Mouse (Mus musculus): Measurements from ENCODE around the gene Rrp9. TPM values are rescaled to one million over a fixed set of nuclear protein-coding genes. Genes with fewer than 3 reads are reported as not detected.
"Not testable (repeated sequence)": the region's sequence is repeated elsewhere in the genome, so short reads cannot be mapped to it uniquely, and the experiment has no call there.

Rrp9 gene
- polyA plus RNA-seq, 1 experiment from 2014 or later = 45.6 TPM

- DNase-seq (ENCODE audit: low spot score) (no peak), ATAC-seq (no peak)
- Histone ChIP-seq H3K9ac (ENCODE audit: low read length) (no peak overlapping the region), H3K9me3 (replicated peaks; ENCODE audit: control insufficient read depth, low read length) (no peaks in the 10 kb centered on the region), H3K4me2 (ENCODE audit: low read length) (no peak overlapping the region), H3K4me3 (ENCODE audit: low read depth, low read length) (no peak overlapping the region), H3K27me3 (replicated peaks; ENCODE audit: control insufficient read depth, insufficient read depth, low read length) (no peaks in the 10 kb centered on the region), H3K27ac (ENCODE audit: low read depth, low read length) (no peak overlapping the region), H3K4me1 (ENCODE audit: control insufficient read depth, insufficient read depth, low read length) (0 out of 2 replicates have a peak, but pooled peaks cover 1% of the 10 kb centered on the region), H3K36me3 (ENCODE audit: control insufficient read depth, insufficient read depth, low read length) (peaks cover 57% of the 10 kb centered on the region)
- 97% methylated on average over 10 of the region's 10 CpGs for WGBS
Measured at GRCm38 (mm10) chr9:106483136-106483535, 7.4 kb downstream of the Rrp9 start.

GRCm38 (mm10) chr9:106483606-106484005, 7.8 kb downstream of the Rrp9 start:
- H3K4me2 ChIP-seq (ENCODE audit: low read length) = no peak overlapping the region
- H3K4me3 ChIP-seq (ENCODE audit: low read depth, low read length) = no peak overlapping the region
- H3K9me3 ChIP-seq (replicated peaks; ENCODE audit: control insufficient read depth, low read length) = no peaks in the 10 kb centered on the region
- no peak overlapping the region for H3K9ac ChIP-seq (ENCODE audit: low read length)
- 94% methylated on average over 17 of the region's 17 CpGs for WGBS
- no peak overlapping the region for H3K27ac ChIP-seq (ENCODE audit: low read depth, low read length)
- no peak for DNase-seq (ENCODE audit: low spot score)
- no peaks in the 10 kb centered on the region for H3K27me3 ChIP-seq (replicated peaks; ENCODE audit: control insufficient read depth, insufficient read depth, low read length)
- peaks cover 57% of the 10 kb centered on the region for H3K36me3 ChIP-seq (ENCODE audit: control insufficient read depth, insufficient read depth, low read length)
- no peak for ATAC-seq
- no peaks in the 10 kb centered on the region for H3K4me1 ChIP-seq (ENCODE audit: control insufficient read depth, insufficient read depth, low read length)

DNA sequence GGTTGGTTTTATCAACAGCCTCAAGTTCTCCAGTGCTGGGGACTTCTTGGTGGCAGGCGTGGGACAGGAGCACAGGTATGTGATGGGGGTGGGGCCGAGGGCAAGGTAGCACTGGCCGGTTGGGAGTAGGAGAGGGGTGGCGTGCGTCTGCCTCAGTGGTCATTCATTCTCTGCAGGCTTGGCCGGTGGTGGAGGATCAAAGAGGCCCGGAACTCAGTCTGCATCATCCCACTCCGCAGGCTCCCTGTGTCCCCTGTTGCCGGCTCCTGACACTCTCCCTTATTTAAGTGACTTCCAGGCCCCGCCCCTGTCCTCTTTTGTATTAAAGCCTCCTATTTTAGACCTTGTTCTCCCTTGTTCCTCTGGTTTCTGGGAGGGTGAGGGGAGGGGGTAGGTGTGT, 9.3 kb downstream of the Rrp9 start:
- 79% methylated on average over 10 of the region's 10 CpGs for WGBS
- no peak for DNase-seq (ENCODE audit: low spot score)
- no peak overlapping the region for H3K4me2 ChIP-seq (ENCODE audit: low read length)
- ATAC-seq = no peak
- no peak overlapping the region for H3K27ac ChIP-seq (ENCODE audit: low read depth, low read length)
- H3K9ac ChIP-seq (ENCODE audit: low read length) = no peak overlapping the region
- no peaks in the 10 kb centered on the region for H3K9me3 ChIP-seq (replicated peaks; ENCODE audit: control insufficient read depth, low read length)
- H3K36me3 ChIP-seq (ENCODE audit: control insufficient read depth, insufficient read depth, low read length) = peaks cover 53% of the 10 kb centered on the region
- H3K4me1 ChIP-seq (ENCODE audit: control insufficient read depth, insufficient read depth, low read length) = no peaks in the 10 kb centered on the region
- no peaks in the 10 kb centered on the region for H3K27me3 ChIP-seq (replicated peaks; ENCODE audit: control insufficient read depth, insufficient read depth, low read length)
- no peak overlapping the region for H3K4me3 ChIP-seq (ENCODE audit: low read depth, low read length)

DNA sequence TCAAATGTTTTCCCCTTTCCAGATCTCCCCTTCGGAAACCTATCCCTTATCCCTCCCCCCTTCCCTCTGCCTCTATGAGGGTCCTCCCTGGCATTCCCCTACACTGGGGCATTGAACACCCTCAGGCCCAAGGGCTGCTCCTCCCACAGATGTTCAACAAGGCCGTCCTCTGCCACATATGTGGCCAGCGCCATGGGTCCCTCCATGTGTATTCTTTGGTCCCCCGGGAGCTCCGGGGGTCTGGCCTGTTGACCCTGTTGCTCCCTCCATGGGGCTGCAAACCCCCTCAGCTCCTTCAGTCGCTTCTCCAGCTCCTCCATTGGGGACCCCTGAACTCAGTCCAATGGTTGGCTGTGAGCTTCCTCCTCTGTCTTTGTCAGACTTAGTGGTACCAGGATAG, 11.8 kb downstream of the Rrp9 start:
- H3K36me3 ChIP-seq (ENCODE audit: control insufficient read depth, insufficient read depth, low read length) = peaks cover 33% of the 10 kb centered on the region
- not testable (repeated sequence) for ATAC-seq; DNase-seq (ENCODE audit: low spot score); H3K27me3 ChIP-seq (replicated peaks; ENCODE audit: control insufficient read depth, insufficient read depth, low read length); H3K9ac ChIP-seq (ENCODE audit: low read length); H3K4me1 ChIP-seq (ENCODE audit: control insufficient read depth, insufficient read depth, low read length); H3K4me2 ChIP-seq (ENCODE audit: low read length); H3K9me3 ChIP-seq (replicated peaks; ENCODE audit: control insufficient read depth, low read length); H3K27ac ChIP-seq (ENCODE audit: low read depth, low read length); H3K4me3 ChIP-seq (ENCODE audit: low read depth, low read length)
- 88% methylated on average over 6 of the region's 6 CpGs for WGBS

- Histone ChIP-seq H3K36me3 (ENCODE audit: control insufficient read depth, insufficient read depth, low read length) (no peaks in the 10 kb centered on the region), H3K4me1 (ENCODE audit: control insufficient read depth, insufficient read depth, low read length) (no peaks in the 10 kb centered on the region), H3K4me3 (ENCODE audit: low read depth, low read length) (no peak within 1 kb of the TSS), H3K9me3 (replicated peaks; ENCODE audit: control insufficient read depth, low read length) (no peaks in the 10 kb centered on the region), H3K9ac (ENCODE audit: low read length) (no peak within 1 kb of the TSS), H3K27ac (ENCODE audit: low read depth, low read length) (no peak within 1 kb of the TSS), H3K4me2 (ENCODE audit: low read length) (no peak within 1 kb of the TSS), H3K27me3 (replicated peaks; ENCODE audit: control insufficient read depth, insufficient read depth, low read length) (no peaks in the 10 kb centered on the region)
- 92% methylated on average over 6 of the region's 6 CpGs for WGBS
- ATAC-seq (no peak), DNase-seq (ENCODE audit: low spot score) (no peak)
Measured at GRCm38 (mm10) chr9:106499667-106500066, 23.9 kb downstream of the Rrp9 start, which contains the start of gene Iqcf1. Gene Iqcf1 (plus strand): TSS chr9:106499967.

DNA sequence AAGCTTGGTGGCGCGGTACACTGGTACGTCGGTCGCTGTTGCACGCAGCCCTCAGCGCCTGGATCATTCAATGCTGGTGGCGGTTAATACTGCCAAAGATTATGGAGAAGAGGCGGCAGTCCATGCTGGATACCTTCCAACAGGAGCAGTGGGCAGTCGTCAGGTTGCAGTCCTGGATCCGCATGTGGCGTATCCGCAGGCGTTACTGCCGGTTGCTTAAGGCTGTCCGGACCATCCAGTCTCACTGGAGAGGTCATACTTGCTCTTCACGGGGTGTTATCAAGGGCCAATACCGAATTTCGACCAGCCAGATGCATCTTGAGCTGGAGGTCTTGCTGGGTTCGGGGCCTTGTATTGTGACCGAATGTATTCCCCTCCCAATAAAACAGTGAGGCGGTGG, 26.1 kb downstream of the Rrp9 start:
- H3K9me3 ChIP-seq (replicated peaks; ENCODE audit: control insufficient read depth, low read length) = no peaks in the 10 kb centered on the region
- no peak overlapping the region for H3K27ac ChIP-seq (ENCODE audit: low read depth, low read length)
- no peaks in the 10 kb centered on the region for H3K36me3 ChIP-seq (ENCODE audit: control insufficient read depth, insufficient read depth, low read length)
- no peak overlapping the region for H3K4me3 ChIP-seq (ENCODE audit: low read depth, low read length)
- DNase-seq (ENCODE audit: low spot score) (no peak), ATAC-seq (no peak)
- no peak overlapping the region for H3K4me2 ChIP-seq (ENCODE audit: low read length)
- 89% methylated on average over 22 of the region's 22 CpGs for WGBS
- no peaks in the 10 kb centered on the region for H3K27me3 ChIP-seq (replicated peaks; ENCODE audit: control insufficient read depth, insufficient read depth, low read length)
- no peaks in the 10 kb centered on the region for H3K4me1 ChIP-seq (ENCODE audit: control insufficient read depth, insufficient read depth, low read length)
- no peak overlapping the region for H3K9ac ChIP-seq (ENCODE audit: low read length)

GRCm38 (mm10) chr9:106504246-106504645, 28.5 kb downstream of the Rrp9 start:
- no peaks in the 10 kb centered on the region for H3K9me3 ChIP-seq (replicated peaks; ENCODE audit: control insufficient read depth, low read length)
- WGBS = 77% methylated on average over 6 of the region's 6 CpGs
- no peaks in the 10 kb centered on the region for H3K4me1 ChIP-seq (ENCODE audit: control insufficient read depth, insufficient read depth, low read length)
- DNase-seq (ENCODE audit: low spot score) = no peak
- H3K27me3 ChIP-seq (replicated peaks; ENCODE audit: control insufficient read depth, insufficient read depth, low read length) = no peaks in the 10 kb centered on the region
- no peaks in the 10 kb centered on the region for H3K36me3 ChIP-seq (ENCODE audit: control insufficient read depth, insufficient read depth, low read length)
- no peak overlapping the region for H3K9ac ChIP-seq (ENCODE audit: low read length)
- H3K4me2 ChIP-seq (ENCODE audit: low read length) = no peak overlapping the region
- no peak for ATAC-seq
- no peak overlapping the region for H3K27ac ChIP-seq (ENCODE audit: low read depth, low read length)
- H3K4me3 ChIP-seq (ENCODE audit: low read depth, low read length) = no peak overlapping the region

- no peak overlapping the region for H3K4me3 ChIP-seq (ENCODE audit: low read depth, low read length)
- H3K36me3 ChIP-seq (ENCODE audit: control insufficient read depth, insufficient read depth, low read length) = no peaks in the 10 kb centered on the region
- H3K4me2 ChIP-seq (ENCODE audit: low read length) = no peak overlapping the region
- H3K9ac ChIP-seq (ENCODE audit: low read length) = no peak overlapping the region
- no peaks in the 10 kb centered on the region for H3K4me1 ChIP-seq (ENCODE audit: control insufficient read depth, insufficient read depth, low read length)
- H3K27me3 ChIP-seq (replicated peaks; ENCODE audit: control insufficient read depth, insufficient read depth, low read length) = no peaks in the 10 kb centered on the region
- no peak overlapping the region for H3K27ac ChIP-seq (ENCODE audit: low read depth, low read length)
- no peaks in the 10 kb centered on the region for H3K9me3 ChIP-seq (replicated peaks; ENCODE audit: control insufficient read depth, low read length)
- ATAC-seq (no peak), DNase-seq (ENCODE audit: low spot score) (no peak)
- 95% methylated on average over 10 of the region's 10 CpGs for WGBS
Measured at GRCm38 (mm10) chr9:106509356-106509755, 33.6 kb downstream of the Rrp9 start.

GRCm38 (mm10) chr9:106512729-106513450, 37.1 kb downstream of the Rrp9 start:
- 55% methylated on average over 13 of the region's 13 CpGs for WGBS
- Histone ChIP-seq H3K27me3 (replicated peaks; ENCODE audit: control insufficient read depth, insufficient read depth, low read length) (no peaks in the 10 kb centered on the region), H3K9ac (ENCODE audit: low read length) (no peak overlapping the region), H3K36me3 (ENCODE audit: control insufficient read depth, insufficient read depth, low read length) (no peaks in the 10 kb centered on the region), H3K4me1 (ENCODE audit: control insufficient read depth, insufficient read depth, low read length) (no peaks in the 10 kb centered on the region), H3K9me3 (replicated peaks; ENCODE audit: control insufficient read depth, low read length) (no peaks in the 10 kb centered on the region), H3K27ac (ENCODE audit: low read depth, low read length) (no peak overlapping the region), H3K4me3 (ENCODE audit: low read depth, low read length) (no peak overlapping the region), H3K4me2 (ENCODE audit: low read length) (no peak overlapping the region)
- ATAC-seq = no peak
- DNase-seq (ENCODE audit: low spot score) = peak; percentile 39
